Mouse (Mus musculus): Measurements from ENCODE around the gene Adamtsl5. TPM values are rescaled to one million over a fixed set of nuclear protein-coding genes. Genes with fewer than 3 reads are reported as not detected.
A peak's percentile ranks its signal among the peaks of the same experiment; 100 is the strongest.

Gene Adamtsl5
- polyA plus RNA-seq, 1 experiment from 2014 or later, result 1.2 TPM

DNA sequence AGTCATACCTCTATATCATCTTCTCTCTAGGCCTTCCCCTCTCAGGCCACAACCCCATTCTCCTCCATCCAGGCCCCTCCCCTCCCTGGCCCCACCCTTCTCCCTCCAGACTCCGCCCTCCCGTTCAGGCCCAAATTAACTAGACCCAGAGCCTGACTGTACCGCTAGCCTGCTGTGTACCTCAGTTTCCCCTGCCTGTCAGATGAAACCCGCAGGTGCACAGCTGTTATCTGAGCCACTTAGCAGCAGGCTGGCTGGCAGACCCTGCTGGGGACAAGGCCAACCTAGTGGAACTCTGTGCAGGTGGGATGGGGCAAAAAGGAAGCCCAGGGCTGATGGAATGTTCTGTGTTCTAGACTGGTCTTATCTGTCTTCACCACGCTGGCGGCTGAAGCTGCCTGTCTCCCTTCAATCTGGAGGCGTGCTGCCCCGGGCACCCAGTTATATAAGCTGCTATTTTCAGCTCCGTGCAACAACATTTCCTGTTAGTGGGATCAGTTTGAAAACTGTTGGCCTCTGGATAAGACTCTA, 4.0 kb downstream of the Adamtsl5 start:
- H3K27me3 ChIP-seq, result no peaks in the 10 kb centered on the region
- DNase-seq (ENCODE audit: low read depth, low spot score), result no peak
- CTCF ChIA-PET, result no interaction called here
- in situ Hi-C loops (cut with MboI; ENCODE audit: low pct_unique_long_range_greater_than_20kb), result no loop called here
- TF ChIP-seq CTCF (IDR thresholded peaks at IDR 0.05), result no peak
- POLR2A ChIA-PET, result interaction anchor here (1.7 kb wide), 1 partner anchor 12 kb away, joined by 4 read pairs; no protein-coding TSS in a partner anchor
- no peak for ATAC-seq

DNA sequence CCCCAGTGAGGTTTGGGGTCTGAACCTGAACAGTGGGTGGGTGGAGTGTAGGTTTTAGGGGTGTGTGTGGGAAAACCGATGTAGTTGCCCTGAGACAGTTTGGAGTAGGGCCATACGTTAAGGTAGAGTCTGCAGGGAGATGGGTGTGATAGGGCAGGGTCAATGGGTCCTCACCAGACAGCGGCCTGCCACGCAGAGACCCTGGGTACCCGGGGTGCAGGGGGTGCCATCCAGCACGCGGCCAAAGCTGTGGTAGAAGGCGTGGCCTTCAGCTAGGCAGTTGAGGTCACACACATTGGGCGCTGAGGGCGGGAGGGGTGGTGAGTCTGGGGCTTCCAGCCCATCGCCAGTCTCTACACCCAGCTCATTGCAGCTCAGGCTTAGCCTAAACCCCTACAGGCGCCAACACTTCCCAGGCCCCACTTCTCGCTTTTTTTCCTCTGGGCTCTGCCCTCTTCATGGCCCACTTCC, 4.8 kb downstream of the Adamtsl5 start:
- no peak for TF ChIP-seq CTCF (IDR thresholded peaks at IDR 0.05)
- in situ Hi-C loops (cut with MboI; ENCODE audit: low pct_unique_long_range_greater_than_20kb), result no loop called here
- ChIA-PET CTCF (no interaction called here), POLR2A (interaction anchor here (1.7 kb wide), 1 partner anchor 12 kb away, joined by 4 read pairs; no protein-coding TSS in a partner anchor)
- H3K27me3 ChIP-seq, result no peaks in the 10 kb centered on the region
- no peak for DNase-seq (ENCODE audit: low read depth, low spot score)
- no peak for ATAC-seq

DNA sequence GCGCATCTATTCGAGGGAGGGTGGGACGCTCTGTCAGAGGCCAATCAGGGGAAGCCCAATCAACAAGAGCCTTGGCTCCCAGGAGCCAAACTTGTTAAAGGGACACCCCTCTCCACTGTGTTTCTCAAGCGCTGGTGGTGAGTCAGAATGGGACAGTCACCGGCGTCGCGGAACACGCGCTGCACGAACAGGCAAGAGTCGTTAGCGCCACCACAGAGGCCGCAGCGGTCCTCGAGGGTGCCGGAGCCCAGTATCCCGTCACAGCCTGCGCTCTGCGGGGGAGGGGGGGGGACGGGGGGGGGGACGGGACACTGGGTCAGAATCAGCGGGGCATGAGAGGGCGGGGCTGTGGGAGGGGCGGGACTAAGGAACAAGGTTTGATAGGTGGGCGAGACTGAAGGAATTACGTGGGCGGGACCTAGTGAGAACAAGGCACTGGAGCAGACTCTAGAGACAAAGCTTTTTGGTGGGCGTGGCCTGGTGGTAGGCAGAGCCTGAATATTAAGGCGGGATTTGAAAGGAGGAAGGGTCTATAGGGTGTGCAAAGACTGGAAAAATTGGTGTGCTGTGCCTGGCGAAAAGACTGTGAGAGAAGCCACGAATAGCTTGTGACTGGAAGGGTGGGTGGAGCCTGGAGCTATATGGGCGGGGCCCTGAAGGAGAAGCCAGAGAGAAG, 5.3 kb downstream of the Adamtsl5 start:
- no peak for TF ChIP-seq CTCF (IDR thresholded peaks at IDR 0.05)
- ATAC-seq (peak; percentile 24), DNase-seq (ENCODE audit: low read depth, low spot score) (peak; percentile 31)
- ChIA-PET CTCF (no interaction called here), POLR2A (interaction anchor here (1.7 kb wide), 1 partner anchor 11 kb away, joined by 4 read pairs; no protein-coding TSS in a partner anchor)
- H3K27me3 ChIP-seq, result no peaks in the 10 kb centered on the region
- in situ Hi-C loops (cut with MboI; ENCODE audit: low pct_unique_long_range_greater_than_20kb), result no loop called here

DNA sequence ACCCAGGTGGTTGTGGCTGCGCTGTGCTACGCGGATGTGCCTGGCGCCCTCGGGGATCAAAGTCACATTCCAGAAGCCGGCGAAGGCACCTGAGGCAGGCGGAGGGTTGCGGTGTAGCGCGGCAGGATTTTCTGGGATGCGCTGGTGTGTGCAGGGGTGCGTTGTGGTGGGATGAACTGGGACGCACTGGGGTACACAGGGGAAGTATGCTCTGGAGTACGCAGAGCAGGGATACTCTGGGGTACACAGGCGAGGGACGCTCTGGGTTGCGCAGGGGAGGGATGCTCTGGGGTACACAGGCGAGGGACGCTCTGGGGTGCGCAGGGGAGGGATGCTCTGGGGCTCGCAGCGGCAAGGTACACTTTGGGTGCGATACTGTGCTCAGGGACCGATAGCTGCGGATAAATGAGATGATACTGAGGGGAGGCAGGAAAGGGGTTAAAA, 5.9 kb downstream of the Adamtsl5 start:
- ATAC-seq, result no peak
- DNase-seq (ENCODE audit: low read depth, low spot score), result no peak
- no peaks in the 10 kb centered on the region for H3K27me3 ChIP-seq
- in situ Hi-C loops (cut with MboI; ENCODE audit: low pct_unique_long_range_greater_than_20kb), result no loop called here
- POLR2A ChIA-PET, result no interaction called here
- no peak for TF ChIP-seq CTCF (IDR thresholded peaks at IDR 0.05)
- CTCF ChIA-PET, result no interaction called here

DNA sequence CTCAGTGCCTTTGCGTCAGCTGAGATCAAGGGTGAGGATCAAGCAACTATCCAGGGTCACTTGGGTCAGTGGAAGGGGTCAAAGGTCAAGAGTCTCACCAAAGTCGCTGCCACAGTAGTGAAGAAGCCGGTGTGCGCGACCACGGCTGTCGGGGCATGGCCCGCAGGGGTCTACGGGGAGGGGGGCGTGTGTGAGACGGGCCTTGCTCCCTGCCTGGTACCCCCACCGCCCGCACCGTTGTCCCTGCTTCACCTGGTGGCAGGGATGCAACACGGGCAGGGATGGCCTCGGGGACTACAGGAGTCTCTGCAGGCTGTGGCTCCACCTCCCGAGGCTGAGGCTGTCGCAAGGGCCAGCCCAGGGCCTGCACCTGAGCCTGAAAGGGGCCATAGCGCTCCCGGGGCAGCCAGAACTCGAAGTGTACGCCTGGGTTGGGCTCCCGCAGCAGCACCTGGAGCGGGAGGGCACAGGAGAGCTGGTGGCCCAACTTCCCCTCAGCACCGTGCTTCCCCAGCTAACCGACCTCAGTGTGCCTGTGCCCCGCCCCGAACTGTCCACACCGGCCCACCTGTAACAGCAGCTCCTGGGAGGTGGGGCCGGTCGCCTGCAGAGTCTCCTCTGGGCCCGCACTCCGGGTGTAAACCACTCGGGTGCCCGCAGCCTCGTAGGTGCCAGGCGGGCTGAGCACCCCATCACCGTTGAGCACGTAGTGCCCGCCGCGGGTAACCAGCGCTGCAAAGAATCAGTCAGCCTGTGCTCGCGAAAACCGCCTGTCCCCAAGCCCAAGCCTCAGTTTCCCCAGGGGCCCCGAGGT, 6.5 kb downstream of the Adamtsl5 start:
- in situ Hi-C loops (cut with MboI; ENCODE audit: low pct_unique_long_range_greater_than_20kb), result no loop called here
- ChIA-PET POLR2A (no interaction called here), CTCF (interaction anchor here (1.3 to 2.1 kb wide), 3 partner anchors 9 to 45 kb away, joined by 3 to 13 read pairs (median 5); no protein-coding TSS in a partner anchor)
- no peak for TF ChIP-seq CTCF (IDR thresholded peaks at IDR 0.05)
- ATAC-seq (no peak), DNase-seq (ENCODE audit: low read depth, low spot score) (no peak)
- H3K27me3 ChIP-seq, result no peaks in the 10 kb centered on the region

DNA sequence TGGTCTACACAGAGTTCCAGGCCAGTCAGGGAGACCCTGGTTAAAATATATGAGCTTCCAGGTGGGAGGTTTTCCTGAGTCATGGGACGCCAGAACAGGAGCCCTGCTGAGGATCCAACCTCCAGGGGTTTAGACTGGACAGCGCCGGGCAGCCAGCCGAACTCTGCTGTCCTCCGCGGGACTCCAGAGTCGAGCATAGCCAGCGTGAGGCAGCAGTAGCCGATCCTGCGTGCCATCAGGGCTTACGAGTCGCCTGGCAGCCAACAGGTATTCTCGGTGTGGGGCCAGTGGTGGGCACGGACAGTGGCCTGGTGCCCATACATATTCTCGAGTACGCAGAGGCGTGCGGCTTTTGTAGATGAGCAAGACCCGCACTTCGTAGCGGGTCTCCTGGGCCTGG, 7.2 kb downstream of the Adamtsl5 start:
- ATAC-seq (no peak), DNase-seq (ENCODE audit: low read depth, low spot score) (no peak)
- CTCF ChIA-PET, result interaction anchor here (0.9 to 2.1 kb wide), 7 partner anchors 10 to 44 kb away, joined by 3 to 13 read pairs (median 4); partner anchors contain the start of gene Reep6
- POLR2A ChIA-PET, result no interaction called here
- H3K27me3 ChIP-seq, result no peaks in the 10 kb centered on the region
- in situ Hi-C loops (cut with MboI; ENCODE audit: low pct_unique_long_range_greater_than_20kb), result no loop called here
- no peak for TF ChIP-seq CTCF (IDR thresholded peaks at IDR 0.05)

DNA sequence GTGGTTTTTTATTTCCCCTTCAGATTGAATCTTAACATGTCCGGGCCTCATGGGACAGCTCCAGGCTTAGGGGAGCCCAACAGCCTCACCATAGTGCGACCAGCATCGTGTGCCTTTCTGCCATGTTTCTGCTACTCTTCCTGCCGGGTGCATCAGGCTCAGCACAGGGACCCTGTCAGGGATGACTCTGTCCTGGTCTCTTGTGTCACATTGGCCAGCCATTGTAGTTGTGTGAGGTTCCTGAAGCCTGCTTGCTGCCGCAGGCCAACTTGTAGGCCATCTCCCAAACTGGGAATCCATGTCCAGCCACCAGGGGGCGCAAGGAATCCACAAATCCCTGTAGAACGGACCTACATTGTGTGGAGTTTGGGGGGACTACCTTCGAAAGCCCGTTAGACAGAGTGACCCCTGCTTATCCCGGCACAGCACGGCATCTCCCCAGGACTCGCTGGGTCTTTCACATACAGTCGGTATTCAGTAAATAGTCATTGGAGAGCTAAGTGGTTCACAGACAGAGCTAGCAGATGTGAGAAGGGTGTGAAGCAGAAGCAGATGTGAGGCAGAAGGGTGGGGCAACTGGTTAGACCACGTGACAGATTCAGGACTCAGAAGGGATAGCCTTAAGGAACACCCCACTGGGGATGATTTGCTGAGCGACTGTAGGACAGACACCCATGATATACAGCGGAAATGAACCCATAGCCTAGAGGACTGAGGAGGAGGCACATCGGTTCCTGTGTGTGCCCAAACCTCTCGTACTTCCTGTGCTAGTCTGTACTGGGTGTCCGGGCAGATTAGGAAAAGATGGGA, 8.1 kb downstream of the Adamtsl5 start:
- no peak for ATAC-seq
- DNase-seq (ENCODE audit: low read depth, low spot score), result peak; percentile 22
- in situ Hi-C loops (cut with MboI; ENCODE audit: low pct_unique_long_range_greater_than_20kb), result no loop called here
- ChIA-PET POLR2A (no interaction called here), CTCF (interaction anchor here (0.9 to 2.1 kb wide), 10 partner anchors 9 to 64 kb away, joined by 3 to 13 read pairs (median 4); partner anchors contain the start of gene Reep6)
- no peaks in the 10 kb centered on the region for H3K27me3 ChIP-seq
- no peak for TF ChIP-seq CTCF (IDR thresholded peaks at IDR 0.05)

DNA sequence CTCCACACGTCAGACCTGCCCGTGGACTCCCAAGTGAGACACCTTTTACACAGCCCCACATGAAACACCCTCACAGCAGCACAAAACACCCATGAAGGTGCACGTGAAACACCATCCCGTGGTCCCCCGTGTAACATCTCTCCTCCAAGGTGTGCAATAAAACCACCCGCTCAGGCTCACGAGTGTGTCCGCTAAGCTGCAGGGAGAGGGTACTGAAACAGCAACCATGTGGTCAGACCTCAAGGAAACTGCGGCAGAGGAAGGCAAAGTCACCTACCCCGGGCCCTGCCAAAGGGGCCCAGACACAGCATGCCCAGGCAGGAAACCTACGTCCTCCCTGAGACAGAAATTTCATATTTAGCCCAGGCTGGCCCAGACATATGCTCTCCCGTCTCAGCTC, 11.9 kb downstream of the Adamtsl5 start:
- ATAC-seq (no peak), DNase-seq (ENCODE audit: low read depth, low spot score) (no peak)
- ChIA-PET POLR2A (no interaction called here), CTCF (no interaction called here)
- no peaks in the 10 kb centered on the region for H3K27me3 ChIP-seq
- in situ Hi-C loops (cut with MboI; ENCODE audit: low pct_unique_long_range_greater_than_20kb), result no loop called here
- no peak for TF ChIP-seq CTCF (IDR thresholded peaks at IDR 0.05)

DNA sequence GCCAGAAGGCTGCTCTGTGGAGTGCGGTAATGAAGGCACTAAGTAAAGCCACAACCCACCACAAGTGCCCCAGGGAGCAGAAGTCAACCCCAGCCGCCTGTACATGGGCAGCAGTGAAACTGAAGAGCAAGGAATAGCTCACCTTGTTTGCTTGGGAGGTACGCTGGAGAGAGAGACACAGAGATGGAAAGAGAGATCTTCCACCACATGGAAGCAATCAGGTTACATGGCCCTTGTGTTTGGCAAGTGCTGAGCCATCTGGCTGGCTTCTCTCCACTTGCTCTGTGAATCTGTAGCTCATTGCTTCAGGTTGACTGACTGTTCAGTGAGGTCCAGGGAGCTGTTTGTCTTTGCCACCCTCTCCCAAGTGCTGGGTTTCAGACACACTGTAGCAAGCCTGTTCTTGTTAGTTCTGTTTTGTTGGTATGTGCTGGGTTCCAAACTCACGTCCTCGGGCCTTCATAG, 15.7 kb downstream of the Adamtsl5 start:
- ATAC-seq, result no peak
- H3K27me3 ChIP-seq, result no peaks in the 10 kb centered on the region
- ChIA-PET CTCF (interaction anchor here (1.8 kb wide), 1 partner anchor 18 kb away, joined by 6 read pairs; no protein-coding TSS in a partner anchor), POLR2A (interaction anchor here (1.5 kb wide), 1 partner anchor 11 kb away, joined by 4 read pairs; no protein-coding TSS in a partner anchor)
- no peak for TF ChIP-seq CTCF (IDR thresholded peaks at IDR 0.05)
- DNase-seq (ENCODE audit: low read depth, low spot score), result no peak
- in situ Hi-C loops (cut with MboI; ENCODE audit: low pct_unique_long_range_greater_than_20kb), result no loop called here

Measured in Patski (cell line).